Mouse (Mus musculus): ENCODE measurements at regions not wholly inside any gene's neighbourhood (a gene's known extent, or its start where the extent isn't known, plus 50 kb on each side); places are given as distances from the start of the nearest gene placed in this dataset.

DNA sequence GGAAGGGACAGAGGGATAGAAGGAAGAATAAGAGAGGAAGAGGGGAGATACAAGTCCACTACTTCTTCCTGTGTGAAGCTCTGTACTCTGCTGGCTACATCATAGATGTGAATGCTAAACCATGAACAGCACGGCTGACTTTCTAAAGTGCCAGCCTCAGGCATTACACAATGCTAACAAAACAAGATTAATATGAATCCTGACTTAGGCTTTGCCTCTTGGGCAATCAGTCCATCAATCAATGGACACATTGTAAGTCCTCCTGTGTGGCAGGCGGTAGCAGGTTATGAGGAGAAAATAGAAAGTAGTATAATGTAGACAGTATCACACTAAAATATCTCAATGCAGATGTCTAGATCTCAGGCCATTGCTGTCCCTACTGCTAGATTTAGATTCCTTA is 203.6 kb upstream of the Nrip1 start:
- no peaks in the 10 kb centered on the region for H3K36me3 ChIP-seq (ENCODE audit: control insufficient read depth, insufficient read depth, low read length)
- H3K4me2 ChIP-seq (ENCODE audit: low read length) = no peak overlapping the region
- no peaks in the 10 kb centered on the region for H3K27me3 ChIP-seq (ENCODE audit: control insufficient read depth, insufficient read depth, low read length)
- no peak for ATAC-seq (ENCODE audit: insufficient number of reproducible peaks, insufficient read depth, low FRiP score, low read depth)
- H3K27ac ChIP-seq (replicated peaks in 1 of 2; ENCODE audit: control insufficient read depth in 1 of 2, insufficient read depth in 1 of 2, low read depth in 2 of 2, low read length in 2 of 2) = no peak overlapping the region
- H3K4me1 ChIP-seq (ENCODE audit: control insufficient read depth in 2 of 2, insufficient read depth in 2 of 2, low read length in 2 of 2) = no peaks in the 10 kb centered on the region
- H3K9me3 ChIP-seq (ENCODE audit: control insufficient read depth, low read length) = no peaks in the 10 kb centered on the region
- H3K9ac ChIP-seq (ENCODE audit: low read length) = no peak overlapping the region
- WGBS = 83% methylated on average over 2 of the region's 2 CpGs
- H3K4me3 ChIP-seq (ENCODE audit: control insufficient read depth in 1 of 2, insufficient read depth in 1 of 2, low read depth in 1 of 2, low read length in 2 of 2) = no peak overlapping the region

DNA sequence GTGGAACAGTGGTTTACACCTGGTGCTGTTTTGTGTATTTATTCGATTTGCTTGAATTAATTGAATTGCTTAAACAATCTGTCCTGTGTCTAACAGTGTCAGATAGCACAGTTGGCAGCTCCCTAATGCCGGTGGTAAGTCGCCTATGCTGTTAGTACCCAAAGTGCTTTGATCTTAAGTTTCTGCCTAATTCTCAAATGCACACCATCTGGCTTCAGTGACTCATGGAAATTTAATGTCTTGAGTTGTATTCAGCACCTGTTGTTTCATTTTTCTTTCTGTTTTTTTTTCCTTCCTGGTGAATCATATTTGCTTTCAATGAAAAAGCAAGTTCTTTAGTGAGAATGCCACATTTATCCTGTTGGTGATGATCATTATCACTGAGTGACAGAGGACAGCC is 201.7 kb upstream of the Nrip1 start:
- WGBS = 79% methylated on average over 3 of the region's 3 CpGs
- Histone ChIP-seq H3K4me2 (ENCODE audit: low read length) (no peak overlapping the region), H3K9ac (ENCODE audit: low read length) (no peak overlapping the region), H3K4me1 (ENCODE audit: control insufficient read depth in 2 of 2, insufficient read depth in 2 of 2, low read length in 2 of 2) (no peaks in the 10 kb centered on the region), H3K9me3 (ENCODE audit: control insufficient read depth, low read length) (no peaks in the 10 kb centered on the region), H3K27ac (replicated peaks in 1 of 2; ENCODE audit: control insufficient read depth in 1 of 2, insufficient read depth in 1 of 2, low read depth in 2 of 2, low read length in 2 of 2) (no peak overlapping the region), H3K4me3 (ENCODE audit: control insufficient read depth in 1 of 2, insufficient read depth in 1 of 2, low read depth in 1 of 2, low read length in 2 of 2) (no peak overlapping the region), H3K36me3 (ENCODE audit: control insufficient read depth, insufficient read depth, low read length) (no peaks in the 10 kb centered on the region), H3K27me3 (ENCODE audit: control insufficient read depth, insufficient read depth, low read length) (no peaks in the 10 kb centered on the region)
- no peak for ATAC-seq (ENCODE audit: insufficient number of reproducible peaks, insufficient read depth, low FRiP score, low read depth)

- Histone ChIP-seq H3K27ac (replicated peaks in 1 of 2; ENCODE audit: control insufficient read depth in 1 of 2, insufficient read depth in 1 of 2, low read depth in 2 of 2, low read length in 2 of 2) (no peak overlapping the region), H3K9ac (ENCODE audit: low read length) (no peak overlapping the region), H3K4me2 (ENCODE audit: low read length) (no peak overlapping the region), H3K36me3 (ENCODE audit: control insufficient read depth, insufficient read depth, low read length) (no peaks in the 10 kb centered on the region), H3K27me3 (ENCODE audit: control insufficient read depth, insufficient read depth, low read length) (no peaks in the 10 kb centered on the region), H3K9me3 (ENCODE audit: control insufficient read depth, low read length) (no peaks in the 10 kb centered on the region), H3K4me3 (ENCODE audit: control insufficient read depth in 1 of 2, insufficient read depth in 1 of 2, low read depth in 1 of 2, low read length in 2 of 2) (no peak overlapping the region), H3K4me1 (ENCODE audit: control insufficient read depth in 2 of 2, insufficient read depth in 2 of 2, low read length in 2 of 2) (peaks cover 0 to 2% of the 10 kb centered on the region in 2 experiments; a peak in 2 of 4 replicates)
- 17% methylated on average over 11 of the region's 11 CpGs for WGBS
- no peak for ATAC-seq (ENCODE audit: insufficient number of reproducible peaks, insufficient read depth, low FRiP score, low read depth)
Measured at GRCm38 (mm10) chr16:76566220-76566619, 192.6 kb upstream of the Nrip1 start.

DNA sequence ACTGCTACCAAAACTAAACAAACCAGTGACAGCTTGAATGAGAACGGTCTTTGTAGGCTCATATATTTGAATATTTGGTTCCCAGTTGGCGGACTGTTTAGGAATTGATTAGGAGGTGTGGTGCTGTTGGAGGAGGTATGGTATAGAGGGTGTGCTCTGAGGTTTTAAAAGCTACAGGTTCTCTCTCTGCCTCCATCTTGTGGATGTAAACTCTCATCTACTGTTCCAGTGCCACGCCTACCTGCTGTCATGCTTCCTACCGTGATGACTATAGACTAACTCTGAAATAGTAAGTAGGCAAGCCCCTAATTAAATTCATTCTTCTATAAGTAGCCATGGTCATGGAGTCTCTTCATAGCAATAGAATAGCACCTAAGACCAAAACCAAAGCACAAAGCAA is 181.2 kb upstream of the Nrip1 start:
- Histone ChIP-seq H3K27me3 (ENCODE audit: control insufficient read depth, insufficient read depth, low read length) (no peaks in the 10 kb centered on the region), H3K36me3 (ENCODE audit: control insufficient read depth, insufficient read depth, low read length) (no peaks in the 10 kb centered on the region), H3K27ac (replicated peaks in 1 of 2; ENCODE audit: control insufficient read depth in 1 of 2, insufficient read depth in 1 of 2, low read depth in 2 of 2, low read length in 2 of 2) (no peak overlapping the region), H3K9ac (ENCODE audit: low read length) (no peak overlapping the region), H3K9me3 (ENCODE audit: control insufficient read depth, low read length) (no peaks in the 10 kb centered on the region), H3K4me3 (ENCODE audit: control insufficient read depth in 1 of 2, insufficient read depth in 1 of 2, low read depth in 1 of 2, low read length in 2 of 2) (no peak overlapping the region), H3K4me2 (ENCODE audit: low read length) (no peak overlapping the region), H3K4me1 (ENCODE audit: control insufficient read depth in 2 of 2, insufficient read depth in 2 of 2, low read length in 2 of 2) (no peaks in the 10 kb centered on the region)
- no peak for ATAC-seq (ENCODE audit: insufficient number of reproducible peaks, insufficient read depth, low FRiP score, low read depth)
- 83% methylated on average over 4 of the region's 4 CpGs for WGBS

DNA sequence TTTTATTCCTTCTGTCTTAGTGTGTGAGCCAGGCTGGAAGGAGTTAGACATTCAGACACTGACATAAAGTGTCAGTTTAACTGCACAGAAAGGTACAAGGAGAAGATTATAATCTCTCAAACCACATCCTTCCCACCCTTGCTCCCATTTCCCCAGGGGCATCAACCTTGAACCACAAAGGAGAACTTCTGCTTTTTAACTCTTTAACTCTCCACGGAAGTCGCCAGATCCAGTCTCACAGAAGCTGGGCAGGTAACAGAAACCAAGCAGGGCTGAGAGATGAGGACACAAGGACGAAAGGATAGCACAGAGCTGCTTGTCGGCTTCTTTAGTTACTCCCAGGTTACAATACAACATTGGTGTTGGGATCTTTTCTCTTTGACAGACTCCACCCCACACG is 176.0 kb upstream of the Nrip1 start:
- H3K27me3 ChIP-seq (ENCODE audit: control insufficient read depth, insufficient read depth, low read length) = no peaks in the 10 kb centered on the region
- no peak overlapping the region for H3K9ac ChIP-seq (ENCODE audit: low read length)
- H3K4me2 ChIP-seq (ENCODE audit: low read length) = no peak overlapping the region
- WGBS = 84% methylated on average over 5 of the region's 5 CpGs
- H3K27ac ChIP-seq (replicated peaks in 1 of 2; ENCODE audit: control insufficient read depth in 1 of 2, insufficient read depth in 1 of 2, low read depth in 2 of 2, low read length in 2 of 2) = no peak overlapping the region
- H3K36me3 ChIP-seq (ENCODE audit: control insufficient read depth, insufficient read depth, low read length) = no peaks in the 10 kb centered on the region
- ATAC-seq (ENCODE audit: insufficient number of reproducible peaks, insufficient read depth, low FRiP score, low read depth) = no peak
- no peaks in the 10 kb centered on the region for H3K4me1 ChIP-seq (ENCODE audit: control insufficient read depth in 2 of 2, insufficient read depth in 2 of 2, low read length in 2 of 2)
- H3K9me3 ChIP-seq (ENCODE audit: control insufficient read depth, low read length) = 0 out of 2 replicates have a peak, but pooled peaks cover 2% of the 10 kb centered on the region
- H3K4me3 ChIP-seq (ENCODE audit: control insufficient read depth in 1 of 2, insufficient read depth in 1 of 2, low read depth in 1 of 2, low read length in 2 of 2) = no peak overlapping the region

DNA sequence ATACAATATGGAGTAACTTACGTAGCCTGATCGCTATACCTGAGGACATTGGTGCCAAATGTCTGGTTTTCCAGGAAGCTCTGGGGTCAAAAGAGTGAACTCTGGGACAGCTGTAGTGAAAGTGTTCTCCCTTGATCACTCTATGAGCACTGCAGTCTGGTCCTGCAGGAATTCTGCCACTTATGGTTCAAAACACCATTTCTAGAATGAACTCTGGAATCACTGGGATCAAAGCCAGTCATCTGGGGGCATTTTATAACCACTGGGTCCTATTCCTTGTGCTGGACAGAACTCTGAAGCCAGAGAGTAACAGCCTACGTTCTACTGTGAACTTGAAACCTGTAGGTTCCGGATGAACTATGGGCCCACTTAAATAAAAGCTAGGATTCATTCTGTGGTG is 173.5 kb upstream of the Nrip1 start:
- Histone ChIP-seq H3K4me3 (ENCODE audit: control insufficient read depth in 1 of 2, insufficient read depth in 1 of 2, low read depth in 1 of 2, low read length in 2 of 2) (no peak overlapping the region), H3K9ac (ENCODE audit: low read length) (no peak overlapping the region), H3K4me2 (ENCODE audit: low read length) (no peak overlapping the region), H3K36me3 (ENCODE audit: control insufficient read depth, insufficient read depth, low read length) (no peaks in the 10 kb centered on the region), H3K27ac (replicated peaks in 1 of 2; ENCODE audit: control insufficient read depth in 1 of 2, insufficient read depth in 1 of 2, low read depth in 2 of 2, low read length in 2 of 2) (no peak overlapping the region), H3K9me3 (ENCODE audit: control insufficient read depth, low read length) (0 out of 2 replicates have a peak, but pooled peaks cover 2% of the 10 kb centered on the region), H3K27me3 (ENCODE audit: control insufficient read depth, insufficient read depth, low read length) (no peaks in the 10 kb centered on the region), H3K4me1 (ENCODE audit: control insufficient read depth in 2 of 2, insufficient read depth in 2 of 2, low read length in 2 of 2) (no peaks in the 10 kb centered on the region)
- WGBS = 88% methylated on average over 4 of the region's 4 CpGs
- no peak for ATAC-seq (ENCODE audit: insufficient number of reproducible peaks, insufficient read depth, low FRiP score, low read depth)

- no peak overlapping the region for H3K27ac ChIP-seq (replicated peaks in 1 of 2; ENCODE audit: control insufficient read depth in 1 of 2, insufficient read depth in 1 of 2, low read depth in 2 of 2, low read length in 2 of 2)
- WGBS = 91% methylated on average over 2 of the region's 2 CpGs
- H3K36me3 ChIP-seq (ENCODE audit: control insufficient read depth, insufficient read depth, low read length) = no peaks in the 10 kb centered on the region
- H3K4me2 ChIP-seq (ENCODE audit: low read length) = no peak overlapping the region
- no peak overlapping the region for H3K9ac ChIP-seq (ENCODE audit: low read length)
- 0 out of 2 replicates have a peak, but pooled peaks cover 2% of the 10 kb centered on the region for H3K9me3 ChIP-seq (ENCODE audit: control insufficient read depth, low read length)
- no peaks in the 10 kb centered on the region for H3K27me3 ChIP-seq (ENCODE audit: control insufficient read depth, insufficient read depth, low read length)
- ATAC-seq (ENCODE audit: insufficient number of reproducible peaks, insufficient read depth, low FRiP score, low read depth) = no peak
- no peaks in the 10 kb centered on the region for H3K4me1 ChIP-seq (ENCODE audit: control insufficient read depth in 2 of 2, insufficient read depth in 2 of 2, low read length in 2 of 2)
- no peak overlapping the region for H3K4me3 ChIP-seq (ENCODE audit: control insufficient read depth in 1 of 2, insufficient read depth in 1 of 2, low read depth in 1 of 2, low read length in 2 of 2)
Measured at GRCm38 (mm10) chr16:76546632-76547031, 173.0 kb upstream of the Nrip1 start.

DNA sequence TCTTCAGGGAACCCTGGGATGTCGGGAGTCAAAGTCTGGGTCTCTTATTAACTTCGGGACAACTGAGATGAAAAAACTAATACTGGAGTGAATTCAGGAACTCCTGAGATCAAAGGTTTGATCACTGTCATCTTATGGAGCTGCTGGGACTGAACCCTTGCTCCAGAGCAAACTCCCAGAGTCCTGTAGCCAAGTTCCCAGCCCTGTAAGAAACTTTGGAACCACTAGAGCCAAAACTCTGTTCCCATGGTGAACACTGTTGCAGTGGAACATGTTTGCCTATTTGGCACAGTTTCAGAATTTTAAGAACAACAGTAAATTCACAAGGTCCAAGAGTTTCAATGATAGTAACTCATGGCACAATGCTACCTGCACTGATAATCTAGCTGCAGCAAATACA is 172.3 kb upstream of the Nrip1 start:
- WGBS = 88% methylated on average over 2 of the region's 2 CpGs
- H3K9ac ChIP-seq (ENCODE audit: low read length) = no peak overlapping the region
- H3K4me2 ChIP-seq (ENCODE audit: low read length) = no peak overlapping the region
- ATAC-seq (ENCODE audit: insufficient number of reproducible peaks, insufficient read depth, low FRiP score, low read depth) = no peak
- H3K27me3 ChIP-seq (ENCODE audit: control insufficient read depth, insufficient read depth, low read length) = no peaks in the 10 kb centered on the region
- no peaks in the 10 kb centered on the region for H3K36me3 ChIP-seq (ENCODE audit: control insufficient read depth, insufficient read depth, low read length)
- H3K4me1 ChIP-seq (ENCODE audit: control insufficient read depth in 2 of 2, insufficient read depth in 2 of 2, low read length in 2 of 2) = 0 out of 4 replicates have a peak, but pooled peaks cover 0 to 2% of the 10 kb centered on the region in 2 experiments
- 0 out of 2 replicates have a peak, but pooled peaks cover 2% of the 10 kb centered on the region for H3K9me3 ChIP-seq (ENCODE audit: control insufficient read depth, low read length)
- no peak overlapping the region for H3K4me3 ChIP-seq (ENCODE audit: control insufficient read depth in 1 of 2, insufficient read depth in 1 of 2, low read depth in 1 of 2, low read length in 2 of 2)
- no peak overlapping the region for H3K27ac ChIP-seq (replicated peaks in 1 of 2; ENCODE audit: control insufficient read depth in 1 of 2, insufficient read depth in 1 of 2, low read depth in 2 of 2, low read length in 2 of 2)

Measured in heart, embryonic 14.5 days (tissue).